Mouse (Mus musculus): Measurements from ENCODE around the gene Adk.
A peak's percentile ranks its signal among the peaks of the same experiment; 100 is the strongest.

Adk gene

GRCm38 (mm10) chr14:21101562-21101961 is 49.2 kb downstream of the Adk start:
- no peak for DNase-seq (ENCODE audit: low spot score)

- DNase-seq (ENCODE audit: low spot score), result no peak
Observed at GRCm38 (mm10) chr14:21102666-21103203, 50.4 kb downstream of the Adk start.

- DNase-seq (ENCODE audit: low spot score), result no peak
Observed at GRCm38 (mm10) chr14:21105049-21105448, 52.7 kb downstream of the Adk start.

GRCm38 (mm10) chr14:21106582-21106981 is 54.2 kb downstream of the Adk start:
- no peak for DNase-seq (ENCODE audit: low spot score)

- DNase-seq (ENCODE audit: low spot score), result no peak
Observed at GRCm38 (mm10) chr14:21107551-21107950, 55.2 kb downstream of the Adk start.

DNA sequence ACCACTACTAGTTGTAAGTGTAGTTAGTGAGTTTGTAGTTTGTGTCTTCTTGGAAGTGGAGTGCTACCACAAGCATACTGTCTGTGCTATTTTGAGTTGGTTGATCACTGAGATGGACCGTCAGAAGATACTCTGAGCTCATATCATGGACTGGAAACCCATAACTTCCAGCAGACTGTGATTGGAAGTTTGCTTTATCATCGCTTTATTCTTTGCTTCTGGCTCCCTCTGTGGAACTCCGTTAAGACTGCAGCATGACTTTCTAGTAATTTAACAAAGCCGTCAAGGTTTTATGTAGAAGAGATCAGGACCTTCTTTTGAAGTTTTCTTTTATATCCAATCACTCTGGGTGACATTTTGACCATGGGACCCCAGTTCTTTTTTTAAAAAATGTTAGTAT is 58.1 kb downstream of the Adk start:
- no peak for DNase-seq (ENCODE audit: low spot score)

DNA sequence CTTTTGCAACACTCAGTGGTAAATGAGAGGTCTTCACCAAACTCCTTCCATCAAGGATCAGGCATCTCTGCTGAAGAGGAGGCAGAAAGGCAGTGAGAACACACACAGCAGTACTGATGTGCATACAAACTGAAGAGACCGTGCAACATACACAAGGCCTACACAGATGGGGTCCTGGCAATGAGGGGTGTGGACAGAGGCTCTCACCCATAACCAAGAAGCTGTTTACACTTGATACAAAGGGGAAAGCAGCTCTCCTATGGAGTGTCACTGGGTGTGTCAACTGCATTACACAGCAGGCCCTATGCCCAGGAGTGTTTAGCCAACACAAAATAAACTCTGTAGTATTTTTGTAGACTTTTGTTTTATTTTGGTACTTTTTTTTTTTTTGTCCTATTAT is 59.1 kb downstream of the Adk start:
- no peak for DNase-seq (ENCODE audit: low spot score)

DNA sequence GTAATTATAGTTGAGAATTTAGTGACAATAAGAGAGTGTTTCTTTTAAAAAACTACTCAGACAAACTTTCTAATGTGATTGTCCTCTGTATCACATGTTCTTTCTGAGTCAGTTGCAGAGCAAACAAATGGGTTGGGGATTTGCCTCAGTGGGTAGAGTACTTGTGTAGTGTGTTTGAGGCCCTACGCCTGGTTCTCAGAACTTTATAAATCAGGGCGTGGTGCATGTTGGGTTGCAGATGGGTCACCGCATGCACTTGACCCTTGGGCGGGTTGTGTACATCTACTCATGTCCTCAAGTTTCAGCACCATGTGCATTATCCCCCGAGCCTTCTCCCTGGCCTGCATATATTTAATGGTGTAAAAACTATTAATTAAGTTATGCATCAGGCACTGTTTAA is 59.8 kb downstream of the Adk start:
- DNase-seq (ENCODE audit: low spot score), result no peak

- no peak for DNase-seq (ENCODE audit: low spot score)
Observed at GRCm38 (mm10) chr14:21112742-21113141, 60.4 kb downstream of the Adk start.

DNA sequence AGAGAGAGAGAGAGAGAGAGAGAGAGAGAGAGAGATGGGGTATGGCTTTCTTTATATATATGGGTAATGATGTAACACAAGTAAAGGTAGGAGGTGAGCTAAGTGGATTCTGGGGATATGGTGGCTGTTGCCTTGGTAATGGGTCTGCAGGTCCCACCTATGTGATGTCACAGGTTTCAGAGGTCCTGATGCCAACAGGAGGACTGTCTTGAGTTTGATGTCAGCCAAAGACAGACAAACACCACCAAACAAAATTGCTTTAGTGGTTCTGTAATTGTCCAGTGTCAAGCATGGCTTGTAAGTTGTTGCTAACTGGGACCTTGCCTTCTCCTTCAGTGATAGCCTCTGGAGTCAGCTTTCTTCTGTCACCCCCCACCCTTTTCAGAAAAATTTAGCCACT is 62.0 kb downstream of the Adk start:
- no peak for DNase-seq (ENCODE audit: low spot score)

- no peak for DNase-seq (ENCODE audit: low spot score)
Observed at GRCm38 (mm10) chr14:21115318-21115717, 62.9 kb downstream of the Adk start.

DNA sequence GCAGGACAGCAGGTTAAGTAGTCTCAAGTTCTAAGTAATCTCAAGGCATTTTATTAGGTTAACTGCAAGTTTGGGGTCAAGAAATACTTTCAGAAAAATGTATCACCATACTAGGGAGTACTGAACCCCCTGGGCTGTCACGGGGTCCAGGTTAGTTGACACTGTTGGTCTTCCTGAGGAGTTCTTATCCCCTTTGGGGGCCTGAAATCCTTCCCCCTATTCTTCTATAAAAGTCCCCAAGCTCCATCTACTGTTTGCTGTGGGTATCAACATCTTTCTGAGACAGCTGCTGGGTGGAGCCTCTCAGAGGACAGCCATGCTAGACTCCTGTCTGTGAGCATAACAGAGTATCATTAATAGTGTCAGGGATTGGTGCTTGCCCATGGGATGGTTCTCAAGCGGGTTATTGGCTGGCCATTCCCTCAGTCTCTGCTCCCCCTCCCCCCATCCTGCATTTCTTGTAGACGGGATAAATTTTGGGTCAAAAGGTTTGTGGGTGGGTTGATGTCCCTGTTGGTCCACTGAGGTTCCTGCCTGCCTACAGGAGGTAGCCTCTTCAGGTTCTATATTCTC is 63.6 kb downstream of the Adk start:
- DNase-seq (ENCODE audit: low spot score), result peak; percentile 24

DNA sequence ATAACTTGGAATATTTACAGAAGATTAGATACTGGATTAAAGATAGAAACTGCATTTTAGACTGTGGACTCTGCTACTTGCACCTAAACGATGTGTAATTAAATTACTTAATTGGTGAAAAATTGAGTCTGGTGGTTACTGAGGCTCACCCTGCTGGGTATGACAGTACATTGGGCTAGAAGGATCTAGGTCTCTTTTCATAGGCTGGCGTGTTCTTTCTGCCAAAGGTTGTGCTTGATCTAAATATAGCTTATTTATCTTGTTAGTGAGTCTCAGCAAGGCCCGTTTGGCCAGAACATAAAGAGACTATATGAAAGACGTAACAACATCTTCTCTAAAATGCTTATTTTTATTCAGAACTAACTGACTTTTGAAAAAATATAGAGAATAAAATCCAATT is 65.7 kb downstream of the Adk start:
- no peak for DNase-seq (ENCODE audit: low spot score)

- DNase-seq (ENCODE audit: low spot score), result no peak
Observed at GRCm38 (mm10) chr14:21119653-21120313, 67.4 kb downstream of the Adk start.

GRCm38 (mm10) chr14:21120473-21120872 is 68.1 kb downstream of the Adk start:
- DNase-seq (ENCODE audit: low spot score), result peak; percentile 75

- DNase-seq (ENCODE audit: low spot score), result no peak
Observed at GRCm38 (mm10) chr14:21127215-21127614, 74.8 kb downstream of the Adk start.

DNA sequence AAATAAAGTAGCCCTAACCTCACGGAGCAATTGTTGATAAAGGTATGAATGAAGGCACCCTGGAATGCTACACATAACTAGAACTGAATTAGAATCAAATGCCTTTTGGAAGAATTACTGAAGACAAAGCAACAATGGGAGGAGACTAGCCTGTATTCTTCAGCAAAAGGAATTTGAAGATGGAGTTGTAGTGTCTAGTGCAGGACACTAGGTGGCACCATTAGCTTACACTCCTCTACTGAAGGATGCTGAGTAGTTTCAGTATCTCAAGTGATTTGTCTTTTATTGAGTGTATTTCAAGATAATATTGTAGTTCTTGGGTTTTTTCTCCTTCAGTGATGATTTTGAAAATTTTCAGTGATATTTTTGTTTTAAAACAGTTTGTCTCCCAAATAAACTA is 84.5 kb downstream of the Adk start:
- DNase-seq (ENCODE audit: low spot score), result peak; percentile 68

- DNase-seq (ENCODE audit: low spot score), result no peak
Observed at GRCm38 (mm10) chr14:21142603-21143002, 90.2 kb downstream of the Adk start.

DNA sequence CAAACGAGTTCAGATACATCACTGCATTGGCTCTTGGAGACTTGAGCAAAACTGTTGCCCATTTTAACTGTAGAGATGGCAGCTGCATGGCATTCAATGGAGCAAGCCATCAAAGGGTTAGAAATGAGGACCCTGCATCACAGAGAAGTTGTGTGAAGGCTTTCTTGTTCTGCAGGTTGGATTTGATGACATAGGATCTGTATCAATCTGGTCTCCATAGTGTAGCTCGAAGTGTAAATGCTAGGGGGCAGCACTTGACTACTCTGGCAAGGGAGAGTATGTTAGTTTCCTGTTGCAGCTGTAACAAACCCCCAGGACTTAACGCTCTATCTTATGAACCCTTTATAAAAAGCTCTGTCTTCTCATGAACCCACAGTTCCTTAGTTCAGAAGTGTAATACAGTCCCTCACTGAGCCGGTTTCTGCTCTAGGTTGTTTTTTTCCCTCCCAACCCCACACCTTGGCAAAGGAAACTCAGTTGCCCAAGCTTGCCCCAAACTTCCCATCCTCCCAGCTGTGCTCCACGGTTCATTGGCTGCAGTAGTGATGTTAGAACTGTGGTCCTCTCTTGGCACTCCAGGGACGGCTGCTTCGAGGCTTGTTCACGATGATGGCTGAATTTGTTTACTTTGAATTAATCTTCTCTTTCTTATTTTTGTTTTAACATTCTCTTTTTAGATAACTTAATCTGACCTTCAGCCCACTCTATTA is 91.2 kb downstream of the Adk start:
- peak; percentile 17 for DNase-seq (ENCODE audit: low spot score)

- DNase-seq (ENCODE audit: low spot score), result no peak
Observed at GRCm38 (mm10) chr14:21147171-21147570, 94.8 kb downstream of the Adk start.

DNA sequence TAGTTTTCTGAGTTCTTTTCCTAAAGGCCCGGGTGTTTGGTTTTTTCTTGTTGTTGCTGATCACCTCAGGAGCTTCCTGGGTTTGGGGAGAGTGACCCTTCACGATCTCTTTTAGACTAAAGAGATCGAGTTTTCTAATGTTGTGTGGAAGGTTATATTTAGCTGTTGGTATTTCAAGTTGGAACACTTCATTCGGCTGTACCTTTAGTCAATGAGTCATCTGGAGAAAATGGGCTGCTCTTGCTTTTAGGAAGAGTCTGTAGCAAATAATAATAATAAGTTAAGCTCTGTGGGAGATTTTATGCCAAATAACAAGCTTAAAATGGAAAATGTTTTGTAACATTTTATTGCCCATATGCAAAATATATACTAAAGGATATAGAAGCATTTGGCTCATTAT is 97.9 kb downstream of the Adk start:
- no peak for DNase-seq (ENCODE audit: low spot score)

DNA sequence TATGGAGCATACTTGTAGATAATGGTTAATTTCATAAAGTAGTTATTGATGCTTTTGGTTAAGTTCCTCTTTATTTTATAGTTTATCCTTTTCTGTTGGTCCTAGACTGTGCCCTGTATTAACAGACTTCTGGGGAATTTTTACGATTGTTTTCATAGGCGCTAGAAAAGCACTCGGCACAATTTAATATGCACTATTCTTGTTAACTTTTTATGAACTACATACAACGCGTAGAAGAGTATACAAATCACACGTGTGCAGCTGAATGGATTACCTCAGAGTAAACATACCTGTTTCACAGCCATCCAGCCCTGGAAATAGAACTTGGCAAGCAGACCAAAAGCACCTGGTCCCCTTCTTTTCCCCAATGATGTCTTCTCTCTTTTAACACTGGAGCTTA is 99.7 kb downstream of the Adk start:
- DNase-seq (ENCODE audit: low spot score), result no peak

DNA sequence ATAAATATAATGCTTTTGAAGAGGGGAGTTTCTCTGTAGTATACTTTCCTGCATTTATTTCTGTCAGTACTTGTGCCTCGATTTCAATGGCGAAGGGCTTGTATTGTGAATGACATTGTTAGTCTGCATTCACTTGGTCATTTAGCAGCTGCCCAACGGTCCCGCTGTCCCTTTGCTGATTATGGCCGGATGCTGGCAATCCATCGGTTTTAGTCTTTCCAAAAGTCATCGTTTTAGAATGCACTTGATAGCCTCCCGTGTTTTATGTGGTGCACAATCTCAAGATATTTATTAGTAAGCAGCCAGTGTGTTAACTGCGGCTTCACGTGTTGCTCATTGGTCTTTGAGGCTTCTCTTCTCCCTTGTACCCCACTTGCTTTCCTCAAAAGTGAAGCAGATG is 113.3 kb downstream of the Adk start:
- no peak for DNase-seq (ENCODE audit: low spot score)
